Mouse (Mus musculus): ENCODE data around the gene Fyco1.

Gene Fyco1

GRCm38 (mm10) chr9:123851713-123852448 is at the start of gene Fyco1:
Gene Fyco1, minus strand, starts transcription at chr9:123851899.
- DNase-seq (ENCODE audit: extremely low spot score, low read depth, low spot score): peak; percentile 90

GRCm38 (mm10) chr9:123872049-123872448 is 20.4 kb upstream of the Fyco1 start:
- DNase-seq (ENCODE audit: extremely low spot score, low read depth, low spot score): no peak

GRCm38 (mm10) chr9:123869167-123869784 is 17.6 kb upstream of the Fyco1 start:
- DNase-seq (ENCODE audit: extremely low spot score, low read depth, low spot score): no peak

GRCm38 (mm10) chr9:123863641-123864040 is 11.9 kb upstream of the Fyco1 start:
- no peak for DNase-seq (ENCODE audit: extremely low spot score, low read depth, low spot score)

GRCm38 (mm10) chr9:123862895-123863616 is 11.4 kb upstream of the Fyco1 start:
- no peak for DNase-seq (ENCODE audit: extremely low spot score, low read depth, low spot score)

- DNase-seq (ENCODE audit: extremely low spot score, low read depth, low spot score): no peak
Observed at GRCm38 (mm10) chr9:123861929-123862328, 10.2 kb upstream of the Fyco1 start, which contains the start of gene Xcr1. Gene Xcr1, minus strand, starts transcription at chr9:123862029.

GRCm38 (mm10) chr9:123856836-123857235 is 5.1 kb upstream of the Fyco1 start:
- DNase-seq (ENCODE audit: extremely low spot score, low read depth, low spot score): no peak

GRCm38 (mm10) chr9:123852449-123853390 is 1.0 kb upstream of the Fyco1 start:
- DNase-seq (ENCODE audit: extremely low spot score, low read depth, low spot score): no peak

- peak; percentile 10 for DNase-seq (ENCODE audit: extremely low spot score, low read depth, low spot score)
Observed at GRCm38 (mm10) chr9:123851062-123851712, 512 bp downstream of the Fyco1 start.

GRCm38 (mm10) chr9:123850705-123851061 is 1.0 kb downstream of the Fyco1 start:
- DNase-seq (ENCODE audit: extremely low spot score, low read depth, low spot score): no peak

- no peak for DNase-seq (ENCODE audit: extremely low spot score, low read depth, low spot score)
Observed at GRCm38 (mm10) chr9:123849976-123850695, 1.6 kb downstream of the Fyco1 start.

GRCm38 (mm10) chr9:123846490-123846889 is 5.2 kb downstream of the Fyco1 start:
- DNase-seq (ENCODE audit: extremely low spot score, low read depth, low spot score): no peak

GRCm38 (mm10) chr9:123845120-123845519 is 6.6 kb downstream of the Fyco1 start:
- no peak for DNase-seq (ENCODE audit: extremely low spot score, low read depth, low spot score)

GRCm38 (mm10) chr9:123844468-123844867 is 7.2 kb downstream of the Fyco1 start:
- DNase-seq (ENCODE audit: extremely low spot score, low read depth, low spot score): no peak

- no peak for DNase-seq (ENCODE audit: extremely low spot score, low read depth, low spot score)
Observed at GRCm38 (mm10) chr9:123840243-123840642, 11.5 kb downstream of the Fyco1 start.

GRCm38 (mm10) chr9:123835851-123836250 is 15.8 kb downstream of the Fyco1 start:
- no peak for DNase-seq (ENCODE audit: extremely low spot score, low read depth, low spot score)

GRCm38 (mm10) chr9:123828916-123829315 is 22.8 kb downstream of the Fyco1 start:
- no peak for DNase-seq (ENCODE audit: extremely low spot score, low read depth, low spot score)

GRCm38 (mm10) chr9:123826631-123827030 is 25.1 kb downstream of the Fyco1 start:
- DNase-seq (ENCODE audit: extremely low spot score, low read depth, low spot score): no peak

GRCm38 (mm10) chr9:123818601-123819000 is 33.1 kb downstream of the Fyco1 start:
- DNase-seq (ENCODE audit: extremely low spot score, low read depth, low spot score): no peak

- DNase-seq (ENCODE audit: extremely low spot score, low read depth, low spot score): no peak
Observed at GRCm38 (mm10) chr9:123815996-123816395, 35.7 kb downstream of the Fyco1 start.
